ENCODE assay signal across 10 mouse cellular contexts in genomic region chr8:120234866-120235265, GRCm38 (mm10). TPM values are rescaled to one million over a fixed set of nuclear protein-coding genes. Genes with fewer than 3 reads are reported as not detected.
DNase-seq lines count a peak whose midpoint lies in the region; ATAC-seq and TF ChIP-seq lines count a peak whose summit lies in the region.
"Had no signal": no experiment of that assay in that cellular context is flagged by ENCODE, and none has a peak within 500 bp of the region (broad histone marks: within the 10 kb centered on the region; RNA-seq: fewer than 3 reads in every experiment).

No protein-coding gene starts in this region.

- no peak for ATAC-seq in neural tube, embryonic 12.5 days (ENCODE audit: low FRiP score, low read depth)
- no peak for ATAC-seq in hindbrain, embryonic 14.5 days (ENCODE audit: low FRiP score)
- ATAC-seq in stomach, embryonic 15.5 days (ENCODE audit: insufficient read depth, low FRiP score, low read depth): no peak
- ATAC-seq in liver, postnatal 0 days: no peak

- H3K27ac ChIP-seq in heart, adult 2 months: no peak overlapping the region
- no peak overlapping the region for H3K27ac ChIP-seq in neural tube, embryonic 12.5 days
- H3K27ac ChIP-seq in hindbrain, embryonic 14.5 days: no peak overlapping the region
- H3K27ac ChIP-seq in stomach, embryonic 15.5 days: peak overlapping the region; percentile 35; the same call in 1 of the 2 replicates
- H3K27ac ChIP-seq in liver, postnatal 0 days (ENCODE audit: low read depth): no peak overlapping the region

- no peak for TF ChIP-seq EP300 in heart, adult 2 months (IDR thresholded peaks at IDR 0.05; ENCODE audit: insufficient read depth, low read depth, low read length)
- no peak for TF ChIP-seq EP300 in liver, postnatal 0 days (IDR thresholded peaks at IDR 0.05; ENCODE audit: low read depth)

- peak overlapping the region; percentile 17; the same call in 1 of the 2 replicates for H3K4me2 ChIP-seq in neural tube, embryonic 12.5 days (replicated peaks)
- H3K4me2 ChIP-seq in hindbrain, embryonic 14.5 days (replicated peaks): no peak overlapping the region
- peak overlapping the region; percentile 27; the same call in 1 of the 2 replicates for H3K4me2 ChIP-seq in stomach, embryonic 15.5 days
- H3K4me2 ChIP-seq in liver, postnatal 0 days (ENCODE audit: low read depth, low read length): no peak overlapping the region

- 0 out of 2 replicates have a peak overlapping the region, but pooled peaks have one; percentile 7 for H3K9ac ChIP-seq in heart, adult 2 months (ENCODE audit: low read depth, low read length)
- H3K9ac ChIP-seq in neural tube, embryonic 12.5 days: no peak overlapping the region
- 0 out of 2 replicates have a peak overlapping the region, but pooled peaks have one; percentile 28 for H3K9ac ChIP-seq in hindbrain, embryonic 14.5 days
- no peak overlapping the region for H3K9ac ChIP-seq in stomach, embryonic 15.5 days
- H3K9ac ChIP-seq in liver, postnatal 0 days (replicated peaks): no peak overlapping the region

- peak in 1 of 2 experiments; percentile 57 for DNase-seq in heart, adult 2 months
- DNase-seq in heart, postnatal 25 days (ENCODE audit: low spot score): no peak
- DNase-seq in neural tube, embryonic 10.5 days (ENCODE audit: extremely low spot score, low spot score): no peak
- no peak for DNase-seq in hindbrain, embryonic 14.5 days (ENCODE audit: low spot score)
- DNase-seq in liver, postnatal 0 days: no peak
- no peak for DNase-seq in cerebellum, adult 11 months
- DNase-seq: cerebellum, adult 9-10 months; lung, adult 18-20 months had no signal

- H3K9me3 ChIP-seq in neural tube, embryonic 12.5 days: no peaks in the 10 kb centered on the region
- no peaks in the 10 kb centered on the region for H3K9me3 ChIP-seq in hindbrain, embryonic 14.5 days (ENCODE audit: control insufficient read depth, low read length)
- H3K9me3 ChIP-seq in stomach, embryonic 15.5 days: no peaks in the 10 kb centered on the region
- H3K9me3 ChIP-seq in liver, postnatal 0 days (ENCODE audit: low read length): no peaks in the 10 kb centered on the region

- H3K4me3 ChIP-seq in heart, adult 2 months: no peak overlapping the region; the same call in 1 of the 2 replicates
- no peak overlapping the region for H3K4me3 ChIP-seq in neural tube, embryonic 12.5 days
- H3K4me3 ChIP-seq in hindbrain, embryonic 14.5 days (replicated peaks; ENCODE audit: low read length): no peak overlapping the region
- H3K4me3 ChIP-seq in stomach, embryonic 15.5 days (replicated peaks): no peak overlapping the region
- H3K4me3 ChIP-seq in liver, postnatal 0 days (ENCODE audit: low read depth, low read length): no peak overlapping the region

- TF ChIP-seq CTCF in heart, adult 2 months (IDR thresholded peaks at IDR 0.05): 0 out of 2 replicates have a peak, but pooled peaks have one; percentile 7
- TF ChIP-seq CTCF in liver, postnatal 0 days (IDR thresholded peaks at IDR 0.05; ENCODE audit: low read depth): no peak

- H3K79me2 ChIP-seq in heart, adult 2 months (replicated peaks; ENCODE audit: control insufficient read depth, insufficient read depth, low read length): peaks cover 4% of the 10 kb centered on the region; the same call in 1 of the 2 replicates

- peaks cover 41% of the 10 kb centered on the region for H3K4me1 ChIP-seq in heart, adult 2 months (ENCODE audit: control insufficient read depth, insufficient read depth, low read length)
- peaks cover 59% of the 10 kb centered on the region for H3K4me1 ChIP-seq in neural tube, embryonic 12.5 days
- H3K4me1 ChIP-seq in hindbrain, embryonic 14.5 days (replicated peaks; ENCODE audit: control insufficient read depth, insufficient read depth, low read length): peaks cover 48% of the 10 kb centered on the region
- H3K4me1 ChIP-seq in stomach, embryonic 15.5 days: peaks cover 47% of the 10 kb centered on the region
- peaks cover 1% of the 10 kb centered on the region for H3K4me1 ChIP-seq in liver, postnatal 0 days (ENCODE audit: insufficient read depth)

- H3K27me3 ChIP-seq in heart, adult 2 months (ENCODE audit: control insufficient read depth, insufficient read depth, low read length): no peaks in the 10 kb centered on the region
- peaks cover 8% of the 10 kb centered on the region for H3K27me3 ChIP-seq in neural tube, embryonic 12.5 days (replicated peaks)
- H3K27me3 ChIP-seq in hindbrain, embryonic 14.5 days (ENCODE audit: control insufficient read depth, insufficient read depth, low read length): peaks cover 11% of the 10 kb centered on the region
- H3K27me3 ChIP-seq in stomach, embryonic 15.5 days (replicated peaks): no peaks in the 10 kb centered on the region
- peaks cover 20% of the 10 kb centered on the region for H3K27me3 ChIP-seq in liver, postnatal 0 days (ENCODE audit: insufficient read depth, low read length)

- intact Hi-C loops in heart, adult 2 months (cut with DNase I): loop anchor here (5.0 kb wide), 1 partner anchor 32 kb away; no protein-coding TSS in a partner anchor
- intact Hi-C loops in heart, postnatal 25 days (cut with DNase I): loop anchor here (5.0 kb wide), 2 partner anchors 37 to 53 kb away; no protein-coding TSS in a partner anchor

- 21% methylated on average over 8 of the region's 8 CpGs for WGBS in heart, adult 2 months
- WGBS in neural tube, embryonic 12.5 days: 76% methylated on average over 8 of the region's 8 CpGs
- 60% methylated on average over 8 of the region's 8 CpGs for WGBS in hindbrain, embryonic 14.5 days
- WGBS in stomach, embryonic 15.5 days: 51% methylated on average over 8 of the region's 8 CpGs
- WGBS in liver, postnatal 0 days (ENCODE audit: insufficient replicate concordance): 74% methylated on average over 8 of the region's 8 CpGs

- no peaks in the 10 kb centered on the region for H3K36me3 ChIP-seq in heart, adult 2 months (ENCODE audit: control insufficient read depth, insufficient read depth, low read length)
- peaks cover 9% of the 10 kb centered on the region for H3K36me3 ChIP-seq in neural tube, embryonic 12.5 days
- no peaks in the 10 kb centered on the region for H3K36me3 ChIP-seq in hindbrain, embryonic 14.5 days (replicated peaks; ENCODE audit: control insufficient read depth, insufficient read depth)
- 0 out of 2 replicates have a peak, but pooled peaks cover 3% of the 10 kb centered on the region for H3K36me3 ChIP-seq in stomach, embryonic 15.5 days
- no peaks in the 10 kb centered on the region for H3K36me3 ChIP-seq in liver, postnatal 0 days (replicated peaks; ENCODE audit: insufficient read depth, low read length)

- no peak for TF ChIP-seq POLR2A in heart, adult 2 months (IDR thresholded peaks at IDR 0.05; ENCODE audit: insufficient read depth, low read depth, low read length)

RNA-seq across cellular contexts. Expression of gene Gse1, which starts 6.6 kb away (rescaled TPM):
- 10 to 100 TPM; 21.0 to 24.3 TPM for total RNA-seq in heart, adult 2 months (2021)
- 12.1 and 12.8 TPM in 2 replicates for polyA plus RNA-seq in heart, adult 2 months (2012; rRNA removed)
- total RNA-seq in heart, postnatal 25 days (2021): 10 to 100 TPM; 20.1 to 25.9 TPM
- 26.0 and 30.5 TPM in 2 replicates for polyA plus RNA-seq in neural tube, embryonic 12.5 days (2016; fragmentation: Nextera tagmentation; extraction: Ambion mirVana)
- polyA plus RNA-seq in hindbrain, embryonic 14.5 days (2014; fragmentation: Nextera tagmentation; extraction: Ambion mirVana): 18.8 and 23.9 TPM in 2 replicates
- 9.6 and 10.8 TPM in 2 replicates for polyA plus RNA-seq in stomach, embryonic 15.5 days (2015; fragmentation: Nextera tagmentation; extraction: Ambion mirVana)
- 7.1 and 7.7 TPM in 2 replicates for polyA plus RNA-seq in liver, postnatal 0 days (2015; fragmentation: Nextera tagmentation; extraction: Ambion mirVana)

RNA-seq across cellular contexts. Expression of gene Fam92b, which starts 57.6 kb away (rescaled TPM):
- not detected for total RNA-seq in heart, adult 2 months (2021)
- polyA plus RNA-seq in heart, adult 2 months (2012; rRNA removed): 1.0 TPM in 1 of 2 replicates, not detected in the other
- total RNA-seq in heart, postnatal 25 days (2021): not detected
- 0.89 and 1.3 TPM in 2 replicates for polyA plus RNA-seq in neural tube, embryonic 12.5 days (2016; fragmentation: Nextera tagmentation; extraction: Ambion mirVana)
- 1.6 and 3.3 TPM in 2 replicates for polyA plus RNA-seq in hindbrain, embryonic 14.5 days (2014; fragmentation: Nextera tagmentation; extraction: Ambion mirVana)
- polyA plus RNA-seq in stomach, embryonic 15.5 days (2015; fragmentation: Nextera tagmentation; extraction: Ambion mirVana): 0.80 and 0.94 TPM in 2 replicates
- not detected in 2 replicates for polyA plus RNA-seq in liver, postnatal 0 days (2015; fragmentation: Nextera tagmentation; extraction: Ambion mirVana)

Comparison
In these comparisons a context has a peak if more than half of its experiments do, and no peak if none do; other contexts are left out.
1. H3K9ac ChIP-seq: peak in heart, adult 2 months (single experiment) and hindbrain, embryonic 14.5 days (single experiment); none in neural tube, embryonic 12.5 days (single experiment), stomach, embryonic 15.5 days (single experiment) and liver, postnatal 0 days (single experiment).
2. H3K4me2 ChIP-seq: peak in neural tube, embryonic 12.5 days (single experiment) and stomach, embryonic 15.5 days (single experiment); none in hindbrain, embryonic 14.5 days (single experiment) and liver, postnatal 0 days (single experiment).